Mouse (Mus musculus) mammary gland, adult 2 months (tissue): ENCODE data around the gene Elk1. TPM values are rescaled to one million over a fixed set of nuclear protein-coding genes. Genes with fewer than 3 reads are reported as not detected.

ENCODE experiments used
- polyA plus RNA-seq: library from polyadenylated mRNA; depleted of rRNA; stranded (reverse); fragments of >200 nt; gene quantifications from 2 replicates; pipeline ENCODE4 v1.2.3, GENCODE M21; 2012; ENCODE audit warnings: low replicate concordance; rRNA removed

Gene Elk1
- 18.1 and 24.6 TPM in 2 replicates for polyA plus RNA-seq

GRCm38 (mm10) chrX:20950191-20950880, at the start of gene Elk1:
Elk1 (minus strand) TSS chrX:20950608.

GRCm38 (mm10) chrX:20961477-20962378, 11.3 kb upstream of the Elk1 start, which contains the start of gene Uxt:
Uxt (minus strand) TSS chrX:20962017.

GRCm38 (mm10) chrX:20931364-20931763, 19.0 kb downstream of the Elk1 start, which contains the start of gene Cfp:
Cfp (minus strand) TSS chrX:20931555.

GRCm38 (mm10) chrX:20920844-20921364, 29.5 kb downstream of the Elk1 start, which contains the start of gene Syn1:
Syn1 (minus strand) TSS chrX:20921004.

Other genes with a start within 250 kb of the Elk1 start
- 9.8 and 13.5 TPM in 2 replicates for gene Usp11, start 246.7 kb downstream of the Elk1 start, polyA plus RNA-seq
- 201 and 218 TPM in 2 replicates for gene Araf, start 152.8 kb downstream of the Elk1 start, polyA plus RNA-seq
- 16.7 and 20.6 TPM in 2 replicates for gene Timp1, start 80.4 kb downstream of the Elk1 start, polyA plus RNA-seq
- gene Syn1, start 29.6 kb downstream of the Elk1 start, polyA plus RNA-seq, result 0.57 and 0.86 TPM in 2 replicates
- 92.4 and 130 TPM in 2 replicates for gene Cfp, start 19.1 kb downstream of the Elk1 start, polyA plus RNA-seq
- 9.7 and 28.4 TPM in 2 replicates for gene Uxt, start 11.4 kb upstream of the Elk1 start, polyA plus RNA-seq
- 0.65 and 1.9 TPM in 2 replicates for gene Zfp182, start 111.7 kb upstream of the Elk1 start, polyA plus RNA-seq
- not detected in 2 replicates for gene Spaca5, start 117.8 kb upstream of the Elk1 start, polyA plus RNA-seq
- 0.19 and 0.22 TPM in 2 replicates for gene Zfp300, start 138.9 kb upstream of the Elk1 start, polyA plus RNA-seq
- gene Ssxa1, start 165.2 kb upstream of the Elk1 start, polyA plus RNA-seq, result not detected in 2 replicates
- gene Gm21876, start 225.0 kb upstream of the Elk1 start, polyA plus RNA-seq, result not detected in 2 replicates